Mouse (Mus musculus) neural tube, embryonic 13.5 days (tissue): ENCODE results near the gene Zfp101. TPM values are rescaled to one million over a fixed set of nuclear protein-coding genes. Genes with fewer than 3 reads are reported as not detected.
A peak's percentile ranks its signal among the peaks of the same experiment; 100 is the strongest.

Experiments
- ATAC-seq: fragments of 200-750 bp; cut with Nextera tagmentation; 2 replicates; pipeline ENCODE4 v1.8.0; 2017; ENCODE audit warnings: low read depth, mild to moderate bottlenecking, moderate TSS enrichment, moderate library complexity
- H3K27ac ChIP-seq: fragments of 300-500 bp; sonication (generic); replicated peaks from 2 replicates; pipeline ENCODE4 v1.5.1; 2015; ENCODE audit warnings: moderate library complexity, mild to moderate bottlenecking, inconsistent platforms
- H3K27me3 ChIP-seq: fragments of 300-500 bp; sonication (generic); 2 replicates; pipeline ENCODE4 v1.6.1; 2015; ENCODE audit warnings: mild to moderate bottlenecking, inconsistent platforms
- H3K36me3 ChIP-seq: fragments of 300-500 bp; sonication (generic); 2 replicates; pipeline ENCODE4 v1.6.1; 2015; ENCODE audit warnings: mild to moderate bottlenecking, inconsistent platforms
- H3K4me1 ChIP-seq: fragments of 300-500 bp; sonication (generic); replicated peaks from 2 replicates; pipeline ENCODE4 v1.6.1; 2015; ENCODE audit warnings: inconsistent platforms
- H3K4me2 ChIP-seq: fragments of 300-500 bp; sonication (generic); 2 replicates; pipeline ENCODE4 v1.6.1; 2015; ENCODE audit warnings: inconsistent platforms, mild to moderate bottlenecking, moderate library complexity
- H3K4me3 ChIP-seq: fragments of 300-500 bp; sonication (generic); 2 replicates; pipeline ENCODE4 v1.5.1; 2015; ENCODE audit warnings: mild to moderate bottlenecking, inconsistent platforms
- H3K9ac ChIP-seq: fragments of 300-500 bp; sonication (generic); 2 replicates; pipeline ENCODE4 v1.6.1; 2015; ENCODE audit warnings: moderate library complexity, mild to moderate bottlenecking, inconsistent platforms
- H3K9me3 ChIP-seq: fragments of 300-500 bp; sonication (generic); 2 replicates; pipeline ENCODE4 v1.6.1; 2016; ENCODE audit warnings: inconsistent platforms
- WGBS: fragments of 180-500 bp; shearing (Covaris S2); methylation state at CpG from one replicate; pipeline ENCODE4 v1.1.7; 2015; 5-methylcytosine and 5-hydroxymethylcytosine counted together
- polyA plus RNA-seq: library from polyadenylated mRNA; unstranded; fragments of >200 nt; fragmentation: Nextera tagmentation; extraction: Ambion mirVana; gene quantifications from 2 replicates; pipeline ENCODE4 v1.2.1, GENCODE M21; 2015

The Zfp101 gene
- polyA plus RNA-seq, result 14.3 and 16.3 TPM in 2 replicates

DNA sequence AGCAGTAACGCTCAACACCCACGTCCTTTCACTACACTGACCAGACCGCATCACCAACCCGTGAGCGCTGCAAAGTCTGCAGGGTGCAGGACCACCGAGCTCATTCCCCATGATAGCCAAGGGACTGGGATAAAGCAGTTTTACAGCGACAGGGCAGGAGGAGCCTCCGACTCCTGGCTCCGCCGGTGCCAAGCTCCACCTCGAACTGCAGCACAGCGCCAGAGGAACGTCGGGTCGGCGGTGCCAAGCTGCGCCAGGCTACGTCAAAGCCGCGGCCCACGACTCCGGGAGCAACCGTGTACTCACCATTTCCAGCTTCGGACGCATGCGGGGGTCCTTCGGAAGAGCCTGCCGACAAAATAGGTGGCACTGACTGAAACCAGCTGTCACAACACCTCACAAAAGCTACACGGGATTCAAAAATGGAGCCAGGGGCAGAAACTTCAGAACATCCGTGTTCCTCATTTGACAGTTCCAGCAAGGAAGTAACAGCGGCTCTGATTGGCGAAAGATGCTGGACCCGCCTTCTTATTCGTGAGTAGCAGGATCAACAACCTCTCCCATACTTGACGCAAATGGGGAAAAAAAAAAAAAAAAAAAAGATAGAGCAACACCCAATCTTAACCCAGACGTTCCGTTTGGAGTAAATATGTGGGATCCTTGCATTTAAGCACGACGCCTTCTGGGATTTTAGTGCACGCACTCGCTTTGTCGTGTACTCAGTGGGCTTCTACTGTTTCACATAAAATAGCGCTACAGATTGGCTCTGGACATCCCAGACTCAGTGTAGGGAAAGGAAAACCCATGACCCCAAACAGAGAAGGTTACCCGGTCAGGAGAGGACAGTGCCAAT lies at the start of gene Zfp101:
TSS of gene Zfp101 (minus strand) at position 460 of the 853 bp plus-strand sequence.
- H3K4me2 ChIP-seq, result peak within 1 kb of the TSS; percentile 58
- ATAC-seq, result peak; percentile 99
- peaks cover 3% of the 10 kb centered on the region; the same call in 1 of the 2 replicates for H3K27me3 ChIP-seq
- H3K27ac ChIP-seq, result peak within 1 kb of the TSS; percentile 81
- peak within 1 kb of the TSS; percentile 76 for H3K4me3 ChIP-seq
- peak within 1 kb of the TSS; percentile 78 for H3K9ac ChIP-seq
- no peaks in the 10 kb centered on the region for H3K36me3 ChIP-seq
- no peaks in the 10 kb centered on the region for H3K9me3 ChIP-seq
- 1% methylated on average over 44 of the region's 44 CpGs for WGBS
- H3K4me1 ChIP-seq, result peaks cover 13% of the 10 kb centered on the region

DNA sequence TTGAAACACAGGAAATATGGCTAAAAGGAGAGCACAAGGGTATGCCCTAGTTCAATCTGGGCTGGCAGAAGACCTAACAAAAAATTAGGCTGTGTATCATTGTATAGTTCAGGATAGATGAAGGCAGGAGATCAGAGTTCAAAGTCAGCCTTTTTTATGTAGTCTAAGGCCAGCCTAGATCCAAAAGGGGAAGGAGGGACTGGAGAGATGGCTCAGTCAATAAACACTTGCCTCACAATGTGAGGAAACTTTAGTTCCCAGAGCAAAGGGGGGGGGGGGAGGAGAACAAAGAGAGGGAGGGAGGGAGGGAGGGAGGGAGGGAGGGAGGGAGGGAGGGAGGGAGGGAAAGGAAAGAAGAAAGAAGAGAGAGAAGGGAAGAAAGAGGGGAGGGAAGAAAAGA lies 46.7 kb upstream of the Zfp101 start:
- no peak for ATAC-seq
- no peaks in the 10 kb centered on the region for H3K4me1 ChIP-seq
- no peaks in the 10 kb centered on the region for H3K36me3 ChIP-seq

DNA sequence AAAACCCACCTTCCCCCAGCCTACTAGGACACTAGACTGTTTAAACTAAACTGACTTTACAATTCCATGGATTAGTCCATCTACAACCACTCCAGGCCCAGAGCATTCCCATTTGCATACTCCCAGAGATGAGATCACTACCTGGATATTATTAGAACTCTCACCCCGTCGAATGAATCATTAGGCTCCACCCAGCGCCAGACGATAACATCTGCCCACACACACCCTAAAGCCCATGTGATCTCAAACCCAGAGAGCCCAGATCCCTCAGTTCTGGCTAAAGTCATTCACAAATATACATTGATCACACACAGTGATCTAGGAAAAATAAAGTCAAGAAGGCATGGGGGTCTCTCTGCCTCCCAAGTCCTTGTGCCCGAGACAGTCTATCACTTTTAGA lies 45.5 kb upstream of the Zfp101 start:
- no peaks in the 10 kb centered on the region for H3K36me3 ChIP-seq
- ATAC-seq, result no peak
- H3K9ac ChIP-seq, result no peak overlapping the region
- no peaks in the 10 kb centered on the region for H3K9me3 ChIP-seq
- no peaks in the 10 kb centered on the region for H3K27me3 ChIP-seq
- WGBS, result 79% methylated on average over 5 of the region's 5 CpGs
- H3K27ac ChIP-seq, result no peak overlapping the region
- no peak overlapping the region for H3K4me2 ChIP-seq
- no peaks in the 10 kb centered on the region for H3K4me1 ChIP-seq
- no peak overlapping the region for H3K4me3 ChIP-seq

More for the DNA sequence above, 46.7 kb upstream of the Zfp101 start:
- Histone ChIP-seq H3K9ac (no peak overlapping the region), H3K9me3 (no peaks in the 10 kb centered on the region), H3K4me3 (no peak overlapping the region), H3K27ac (no peak overlapping the region), H3K4me2 (no peak overlapping the region), H3K27me3 (no peaks in the 10 kb centered on the region)

DNA sequence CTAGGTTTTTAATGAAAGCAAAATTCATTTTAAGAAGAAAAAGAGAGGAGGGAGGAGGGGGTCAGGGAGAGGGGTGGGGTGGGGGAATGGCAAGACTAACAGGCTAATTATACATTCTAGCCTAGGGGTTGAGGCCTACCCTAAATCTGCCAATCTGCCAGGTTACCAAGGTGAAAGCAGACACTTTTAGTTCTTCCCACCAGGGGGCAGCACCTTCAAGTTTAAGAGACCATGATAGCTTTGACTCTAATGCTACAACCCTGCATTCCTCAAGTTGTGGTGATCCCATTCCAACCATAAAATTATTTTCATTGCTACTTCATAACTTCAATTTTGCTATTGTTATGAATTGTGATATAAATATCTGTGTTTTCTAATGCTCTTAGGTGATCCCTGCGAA lies 44.7 kb upstream of the Zfp101 start:
- WGBS, result 80% methylated on average over 1 of the region's 1 CpGs
- Histone ChIP-seq H3K4me2 (no peak overlapping the region), H3K9me3 (no peaks in the 10 kb centered on the region), H3K4me3 (no peak overlapping the region), H3K36me3 (no peaks in the 10 kb centered on the region), H3K4me1 (no peaks in the 10 kb centered on the region), H3K27me3 (no peaks in the 10 kb centered on the region), H3K27ac (no peak overlapping the region), H3K9ac (no peak overlapping the region)
- ATAC-seq, result no peak

DNA sequence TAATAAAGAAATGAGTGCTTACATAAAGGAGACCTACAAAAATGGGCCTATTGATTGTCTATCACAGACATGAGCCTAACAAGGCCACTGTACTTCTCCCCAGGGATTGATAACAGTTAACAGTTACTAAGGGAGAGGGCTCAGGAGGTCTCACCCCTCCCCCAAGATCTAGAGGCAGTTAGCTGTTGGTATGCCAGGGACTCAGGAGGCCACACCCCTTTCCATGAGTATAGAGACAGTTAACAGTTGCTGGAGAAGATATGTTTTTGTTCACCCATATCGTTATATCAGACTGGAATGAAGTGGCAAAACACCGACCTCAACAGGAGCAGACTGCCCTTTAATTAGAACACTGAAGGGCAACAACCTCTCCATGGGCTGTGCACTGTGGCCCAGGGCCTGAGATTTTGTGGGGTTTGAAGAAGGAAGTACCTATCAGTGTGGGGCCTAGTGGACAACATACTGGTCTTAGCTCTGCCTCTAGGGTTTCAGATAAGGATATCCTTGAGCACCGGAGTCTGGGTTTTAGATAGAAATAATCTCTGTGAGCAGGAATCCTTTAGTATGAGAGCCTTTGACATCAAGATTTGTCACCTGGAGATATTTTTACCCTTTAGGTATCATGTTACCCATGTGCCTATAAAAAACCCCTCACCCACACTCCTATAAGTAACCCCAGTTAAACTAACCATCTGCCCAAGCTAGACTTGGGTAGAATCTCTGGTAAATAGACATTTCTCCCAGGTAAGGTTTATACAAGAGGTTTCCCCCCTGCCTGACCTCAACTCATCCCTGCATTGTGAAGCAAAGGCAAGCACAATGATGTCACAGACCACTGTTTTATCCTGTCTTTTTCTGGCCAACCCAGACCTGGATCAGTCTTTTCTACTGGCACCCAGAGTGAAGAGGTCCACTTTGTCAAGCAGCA lies 37.8 kb upstream of the Zfp101 start, which contains the start of gene Actl9:
TSS of gene Actl9 (plus strand) at position 878 of the 928 bp plus-strand sequence.
- no peaks in the 10 kb centered on the region for H3K27me3 ChIP-seq
- ATAC-seq, result no peak
- H3K4me3 ChIP-seq, result no peak within 1 kb of the TSS
- no peak within 1 kb of the TSS for H3K4me2 ChIP-seq
- H3K9ac ChIP-seq, result no peak within 1 kb of the TSS
- H3K36me3 ChIP-seq, result no peaks in the 10 kb centered on the region
- no peaks in the 10 kb centered on the region for H3K4me1 ChIP-seq
- no peaks in the 10 kb centered on the region for H3K9me3 ChIP-seq
- WGBS, result 93% methylated on average over 3 of the region's 3 CpGs
- H3K27ac ChIP-seq, result no peak within 1 kb of the TSS

DNA sequence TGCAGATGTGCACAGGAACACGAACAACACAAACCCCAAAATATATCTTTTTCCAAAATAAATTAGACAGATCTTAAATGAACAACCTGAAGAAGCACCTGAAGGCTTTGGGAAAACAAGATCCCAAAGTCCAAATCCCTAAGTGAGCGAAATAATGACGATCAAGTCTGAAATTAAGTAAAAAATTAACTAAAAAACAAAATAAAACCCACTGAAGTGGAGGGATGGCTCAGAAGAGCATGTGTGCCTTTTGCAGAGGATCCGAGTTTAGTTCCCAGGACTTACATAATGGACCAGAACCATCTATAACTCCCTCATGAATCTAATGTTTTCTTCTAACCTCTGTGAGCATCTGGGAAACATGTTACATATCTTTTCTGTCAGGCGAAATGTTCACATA lies 2.2 kb downstream of the Zfp101 start:
- Histone ChIP-seq H3K27me3 (no peaks in the 10 kb centered on the region), H3K27ac (no peak overlapping the region), H3K4me2 (no peak overlapping the region), H3K9me3 (no peaks in the 10 kb centered on the region), H3K36me3 (no peaks in the 10 kb centered on the region), H3K4me3 (no peak overlapping the region), H3K9ac (no peak overlapping the region), H3K4me1 (peaks cover 13% of the 10 kb centered on the region)
- WGBS, result 94% methylated on average over 5 of the region's 5 CpGs
- ATAC-seq, result no peak

DNA sequence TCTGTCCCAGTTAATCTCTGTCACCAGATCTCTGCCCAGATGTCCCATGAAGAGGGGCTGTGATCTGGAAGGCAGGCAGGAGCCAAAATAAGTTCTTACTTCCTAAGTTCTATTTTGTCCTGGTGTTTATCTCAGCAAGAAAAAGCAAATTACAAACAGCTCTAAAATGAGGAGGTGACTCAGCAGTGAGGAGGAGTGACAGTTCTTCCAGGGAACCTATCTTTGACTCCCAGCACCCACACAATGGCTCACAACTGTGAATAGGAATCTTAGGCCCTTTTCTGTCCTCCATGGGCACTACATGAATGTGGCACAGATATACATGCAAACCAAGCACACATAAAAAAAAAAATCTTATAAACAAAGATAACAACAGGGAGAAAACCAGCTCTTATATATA lies 8.7 kb downstream of the Zfp101 start:
- H3K4me2 ChIP-seq, result no peak overlapping the region
- H3K27me3 ChIP-seq, result no peaks in the 10 kb centered on the region
- H3K4me3 ChIP-seq, result no peak overlapping the region
- H3K4me1 ChIP-seq, result no peaks in the 10 kb centered on the region
- no peaks in the 10 kb centered on the region for H3K9me3 ChIP-seq
- no peak overlapping the region for H3K9ac ChIP-seq
- H3K27ac ChIP-seq, result no peak overlapping the region
- no peak for ATAC-seq
- H3K36me3 ChIP-seq, result peaks cover 50% of the 10 kb centered on the region

DNA sequence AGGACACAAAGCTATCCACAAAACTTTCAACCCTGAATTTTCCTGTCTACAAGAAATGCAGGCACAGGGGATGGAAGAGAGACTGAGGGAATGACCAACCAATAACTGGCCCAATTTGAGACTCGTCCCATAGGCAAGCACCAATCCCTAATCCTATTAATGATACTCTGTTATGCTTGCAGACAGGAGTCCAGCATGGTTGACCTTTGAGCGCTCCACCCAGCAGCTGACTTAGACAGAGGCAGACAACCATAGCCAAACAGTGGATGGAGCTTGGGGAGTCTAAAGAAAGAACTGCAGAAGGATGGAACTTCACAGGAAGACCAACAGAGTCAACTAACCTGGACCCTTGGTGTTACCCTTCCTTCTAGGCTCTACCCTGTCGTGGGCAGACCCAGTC lies 21.6 kb downstream of the Zfp101 start:
- WGBS, result 87% methylated on average over 3 of the region's 3 CpGs

GRCm38 (mm10) chr17:33358411-33359384 lies 35.7 kb downstream of the Zfp101 start, which contains the start of gene Zfp81:
Zfp81 (minus strand) TSS chr17:33358878.
- no peaks in the 10 kb centered on the region for H3K9me3 ChIP-seq
- peak; percentile 100 for ATAC-seq
- peak within 1 kb of the TSS; percentile 68 for H3K4me2 ChIP-seq
- H3K27ac ChIP-seq, result peak within 1 kb of the TSS; percentile 91
- no peaks in the 10 kb centered on the region for H3K36me3 ChIP-seq
- H3K27me3 ChIP-seq, result no peaks in the 10 kb centered on the region
- H3K9ac ChIP-seq, result peak within 1 kb of the TSS; percentile 92
- peak within 1 kb of the TSS; percentile 96 for H3K4me3 ChIP-seq
- H3K4me1 ChIP-seq, result peaks cover 13% of the 10 kb centered on the region
- WGBS, result 4% methylated on average over 47 of the region's 47 CpGs

More for the DNA sequence above, 21.6 kb downstream of the Zfp101 start:
- Histone ChIP-seq H3K9ac (no peak overlapping the region), H3K4me3 (no peak overlapping the region), H3K27ac (no peak overlapping the region), H3K4me2 (no peak overlapping the region), H3K36me3 (peaks cover 7% of the 10 kb centered on the region; the same call in 1 of the 2 replicates), H3K4me1 (no peaks in the 10 kb centered on the region), H3K27me3 (no peaks in the 10 kb centered on the region), H3K9me3 (no peaks in the 10 kb centered on the region)
- no peak for ATAC-seq

DNA sequence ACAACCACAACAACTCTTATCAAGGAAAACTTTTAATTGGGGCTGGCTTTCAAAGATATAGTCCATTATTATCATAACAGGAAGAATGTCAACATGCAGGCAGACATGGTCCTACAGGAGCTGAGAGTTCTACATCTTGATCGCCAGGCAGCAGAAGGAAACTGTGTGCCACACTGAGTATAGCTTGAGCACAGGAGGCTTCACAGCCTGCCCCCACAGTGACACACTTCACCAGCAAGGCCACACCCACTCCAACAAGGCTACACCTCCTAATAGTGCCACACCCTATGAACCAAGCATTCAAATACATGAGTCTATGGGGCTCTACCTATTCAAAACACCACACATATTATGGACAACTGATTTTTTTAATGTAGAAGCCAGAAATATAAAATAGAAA lies 41.5 kb downstream of the Zfp101 start:
- 97% methylated on average over 1 of the region's 1 CpGs for WGBS
- no peak overlapping the region for H3K4me3 ChIP-seq
- H3K9ac ChIP-seq, result no peak overlapping the region
- H3K9me3 ChIP-seq, result peaks cover 43% of the 10 kb centered on the region
- ATAC-seq, result no peak
- H3K4me1 ChIP-seq, result peaks cover 11% of the 10 kb centered on the region
- no peak overlapping the region for H3K27ac ChIP-seq
- H3K4me2 ChIP-seq, result no peak overlapping the region
- H3K36me3 ChIP-seq, result no peaks in the 10 kb centered on the region
- H3K27me3 ChIP-seq, result no peaks in the 10 kb centered on the region
